Mouse (Mus musculus) kidney, adult 2 months (tissue): ENCODE measurements at regions not wholly inside any gene's neighbourhood (a gene's known extent, or its start where the extent isn't known, plus 50 kb on each side); places are given as distances from the start of the nearest gene placed in this dataset.

Experiments used
- CTCF ChIP-seq: fragments of 200-500 bp; conservative IDR thresholded peaks from 2 replicates; pipeline ENCODE4 v1.5.1; 2011; ENCODE audit warnings: low read depth, mild to moderate bottlenecking, control low read depth, low read length, moderate library complexity, mixed read lengths; ENCODE audit not compliant: insufficient read depth, insufficient read length
- POLR2A ChIP-seq: fragments of 200-500 bp; IDR thresholded peaks from one replicate; pipeline ENCODE4 v1.6.1; 2011; ENCODE audit warnings: low read depth, low read length, control low read depth

- no peak for TF ChIP-seq CTCF
- TF ChIP-seq POLR2A: no peak
These were observed 268.9 kb downstream of the Samd5 start for GRCm38 (mm10) chr10:9406101-9406500.
